Mouse (Mus musculus) colon, adult 2 months (tissue): Measurements from ENCODE around the gene Brwd3. TPM values are rescaled to one million over a fixed set of nuclear protein-coding genes. Genes with fewer than 3 reads are reported as not detected.

Source experiments
- polyA plus RNA-seq: library from polyadenylated mRNA; depleted of rRNA; stranded (reverse); fragments of >200 nt; gene quantifications from 2 replicates; pipeline ENCODE4 v1.2.3, GENCODE M21; 2012; rRNA removed

Brwd3 gene
- 0.30 and 0.39 TPM in 2 replicates for polyA plus RNA-seq

GRCm38 (mm10) chrX:108834090-108834774 lies at the start of gene Brwd3:
Brwd3 (minus strand) TSS chrX:108834372.

Other genes starting within 250 kb of the Brwd3 start
- gene Gm379, start 169.5 kb downstream of the Brwd3 start, polyA plus RNA-seq: 1.6 and 2.2 TPM in 2 replicates
- gene Hmgn5, start 179.0 kb upstream of the Brwd3 start, polyA plus RNA-seq: 0.27 TPM in 2 replicates